Mouse (Mus musculus) hematopoietic stem cell, adult 5-6 weeks (primary cell): ENCODE measurements at regions not wholly inside any gene's neighbourhood (a gene's known extent, or its start where the extent isn't known, plus 50 kb on each side); places are given as distances from the start of the nearest gene placed in this dataset.
A peak's percentile ranks its signal among the peaks of the same experiment; 100 is the strongest.

Experiments
- ATAC-seq, 2 experiments: fragments of 125-278 bp in 1 of 2; replicated peaks in 1 of 2; 2 replicates each; pipeline ENCODE4 v1.8.0; 2016 to 2017; ENCODE audit warnings: inconsistent platforms in 2 of 2, mild to moderate bottlenecking in 2 of 2, moderate number of reproducible peaks in 2 of 2, low read depth in 1 of 2, moderate TSS enrichment in 1 of 2; ENCODE audit not compliant: low FRiP score in 2 of 2, poor library complexity in 2 of 2, severe bottlenecking in 2 of 2, insufficient read depth in 1 of 2, low TSS enrichment in 1 of 2

- no peak for ATAC-seq
These were observed 81.4 kb upstream of the Hand1 start for GRCm38 (mm10) chr11:57913801-57914560.

GRCm38 (mm10) chr11:57913020-57913699 is 80.5 kb upstream of the Hand1 start:
- ATAC-seq, result peak; percentile 53 to 56

DNA sequence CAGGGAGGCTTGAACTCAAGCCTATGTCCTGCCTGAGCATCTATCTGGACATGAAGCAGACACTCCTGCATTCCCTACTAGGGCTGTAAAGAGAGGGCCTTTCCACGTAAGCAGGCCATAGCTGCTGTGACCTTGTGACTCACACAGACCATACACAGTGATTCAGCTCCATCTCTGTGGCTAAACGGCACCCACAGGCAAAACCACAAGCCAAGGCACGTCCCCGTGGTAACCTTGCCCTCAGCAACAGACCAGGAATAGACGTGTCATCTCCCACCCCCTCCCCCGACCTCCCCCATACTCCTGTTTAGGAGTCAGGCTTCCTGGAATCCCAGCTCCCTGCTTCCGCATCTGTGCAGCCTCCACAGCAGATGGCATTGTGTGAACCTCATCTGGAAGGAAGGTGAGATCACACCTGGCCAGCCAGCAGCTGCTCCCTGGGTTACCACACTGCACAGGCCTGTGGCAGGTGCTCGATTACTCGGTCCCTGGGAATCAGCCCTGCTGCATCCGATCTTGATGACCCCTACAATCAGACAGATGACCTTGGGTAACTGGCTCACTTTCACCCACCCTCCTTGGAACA is 79.2 kb upstream of the Hand1 start:
- peak; percentile 86 to 93 for ATAC-seq

DNA sequence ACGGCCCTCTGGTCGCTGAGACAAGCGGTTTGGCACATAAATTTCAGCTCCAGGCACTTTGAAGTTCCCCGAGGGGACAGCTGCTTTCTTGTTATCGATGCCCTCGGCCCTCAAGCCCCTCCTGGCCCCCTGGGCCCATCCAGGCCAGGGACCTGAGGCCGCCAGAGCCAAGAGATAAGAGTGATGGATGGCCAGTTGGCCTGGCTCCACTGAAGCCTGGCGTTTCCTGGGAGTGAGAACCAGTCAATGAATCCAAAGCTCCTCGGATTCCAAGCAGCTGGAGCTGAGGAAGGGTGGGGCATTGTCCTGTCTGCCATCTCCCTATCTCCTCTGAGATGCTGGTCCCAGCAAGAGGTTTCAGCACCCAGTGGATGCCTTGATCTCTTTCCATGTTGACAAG is 71.6 kb upstream of the Hand1 start:
- ATAC-seq, result no peak

DNA sequence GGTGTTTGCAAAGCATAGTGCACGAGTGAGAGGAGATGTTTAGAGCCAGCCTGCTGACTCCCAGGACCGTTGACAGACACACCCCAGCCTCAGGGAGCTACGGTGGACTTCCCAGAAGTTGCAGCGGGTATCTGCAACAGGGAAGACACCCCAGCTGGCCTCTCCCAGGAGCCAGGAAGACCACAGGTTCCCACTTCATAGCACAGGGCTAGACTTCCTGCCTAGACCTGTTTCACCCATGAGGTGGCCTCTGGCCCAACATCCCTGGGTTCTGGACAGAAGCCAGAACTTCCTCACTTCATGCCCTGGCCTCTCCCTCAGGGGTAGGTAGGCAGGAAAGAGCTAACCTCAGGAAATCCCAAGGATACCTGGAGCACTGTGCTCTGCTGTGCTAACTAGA is 66.7 kb upstream of the Hand1 start:
- ATAC-seq, result peak; percentile 49 to 77

DNA sequence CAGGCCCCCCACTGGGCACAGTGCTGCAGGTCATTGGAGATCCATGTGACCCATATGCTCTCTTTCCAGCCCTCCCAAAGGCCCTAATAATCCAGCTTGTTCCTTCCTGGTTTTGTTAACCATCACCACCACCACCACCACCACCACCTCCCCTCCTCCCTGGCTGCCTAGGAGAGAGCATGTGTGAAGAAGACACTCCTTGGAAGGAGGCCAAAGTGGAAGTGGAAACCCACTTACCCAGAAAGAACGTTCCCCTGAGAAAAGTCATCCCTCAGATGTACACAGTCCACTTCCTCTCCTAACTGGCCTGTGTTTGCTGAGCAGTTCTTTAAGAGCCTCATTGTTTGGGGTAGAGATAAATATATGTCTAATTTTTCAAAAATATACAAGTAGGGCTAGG is 62.9 kb upstream of the Hand1 start:
- 0 out of 4 replicates have a peak, but pooled peaks of 1 of the 2 experiments have one; percentile 15 for ATAC-seq

- ATAC-seq, result no peak
These were observed 50.4 kb upstream of the Hand1 start for GRCm38 (mm10) chr11:57882736-57883635.
